Mouse (Mus musculus) right cerebral cortex, postnatal 14 days (tissue): ENCODE measurements around the gene Taf9.

ENCODE experiments used
- DNase-seq: peaks from one replicate; pipeline ENCODE4 v3.0.0; 2022

The Taf9 gene

DNA sequence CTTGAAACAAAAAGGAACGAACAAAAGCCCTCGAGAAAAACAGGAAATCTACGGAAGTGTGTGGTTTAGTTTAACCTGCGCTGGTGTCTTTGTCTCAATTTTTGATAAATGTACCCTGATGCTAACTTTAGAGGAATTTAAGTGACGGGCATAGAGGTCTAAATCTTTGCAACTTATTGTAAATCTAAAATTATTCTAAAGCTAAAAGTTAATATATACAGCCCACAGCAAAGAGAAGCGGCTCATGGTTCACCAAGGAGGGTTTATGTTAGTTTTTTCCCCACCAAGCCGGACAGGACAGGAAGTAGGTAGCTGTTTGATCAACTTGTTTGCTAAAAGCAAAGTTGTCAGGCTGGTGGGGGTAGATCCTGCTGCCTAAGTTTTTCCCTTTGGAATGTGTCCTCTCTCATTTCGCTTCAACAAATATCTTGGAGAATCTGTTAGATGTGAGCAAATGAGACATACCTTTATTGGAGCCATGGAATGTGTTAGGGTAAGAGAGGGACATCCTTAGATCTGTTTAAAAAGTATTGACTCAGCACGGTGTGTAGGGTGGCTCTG is 18.9 kb downstream of the Taf9 start:
- DNase-seq: no peak

- DNase-seq: no peak
These were observed 24.7 kb downstream of the Taf9 start for GRCm38 (mm10) chr13:100675936-100676635.

GRCm38 (mm10) chr13:100681615-100682014 is 30.2 kb downstream of the Taf9 start:
- no peak for DNase-seq

DNA sequence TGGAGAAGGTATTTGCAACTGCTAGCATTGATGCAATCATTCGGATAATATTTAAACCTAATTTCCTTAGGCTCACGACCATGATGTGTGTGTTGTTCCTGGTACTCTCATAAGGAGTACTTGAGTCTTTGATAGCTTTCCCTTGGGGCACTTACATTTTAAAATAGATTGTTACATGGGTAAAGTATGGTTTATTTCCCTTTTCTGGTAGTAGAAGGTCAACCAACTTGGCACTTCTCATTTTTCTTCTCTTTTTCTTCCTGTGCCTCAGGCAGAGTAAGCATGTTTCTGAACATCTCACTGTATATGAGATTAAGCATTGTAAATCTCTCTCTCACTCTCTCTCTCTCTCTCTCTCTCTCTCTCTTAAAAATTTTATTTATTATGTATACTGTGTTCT is 31.5 kb downstream of the Taf9 start:
- no peak for DNase-seq

DNA sequence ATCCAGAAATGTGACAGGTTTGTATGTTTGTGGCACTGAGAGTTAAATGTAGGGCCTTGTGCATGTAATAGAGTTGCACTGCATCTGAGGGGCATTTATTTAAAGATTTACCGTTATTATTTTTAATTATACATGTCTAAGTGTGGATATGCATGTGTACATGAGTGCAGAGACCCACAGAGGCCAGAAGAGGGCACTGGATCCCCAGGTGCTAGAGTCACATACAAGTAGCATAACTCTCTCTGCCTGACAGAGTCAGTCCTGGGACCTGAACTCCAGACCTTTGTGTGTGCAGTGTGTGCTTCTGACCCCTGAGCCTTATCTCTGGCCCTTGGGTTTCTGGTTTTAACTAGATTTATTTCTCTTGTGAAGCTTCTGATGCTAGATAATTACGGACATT is 33.0 kb downstream of the Taf9 start:
- DNase-seq: no peak

GRCm38 (mm10) chr13:100687513-100687912 is 36.1 kb downstream of the Taf9 start:
- DNase-seq: no peak

DNA sequence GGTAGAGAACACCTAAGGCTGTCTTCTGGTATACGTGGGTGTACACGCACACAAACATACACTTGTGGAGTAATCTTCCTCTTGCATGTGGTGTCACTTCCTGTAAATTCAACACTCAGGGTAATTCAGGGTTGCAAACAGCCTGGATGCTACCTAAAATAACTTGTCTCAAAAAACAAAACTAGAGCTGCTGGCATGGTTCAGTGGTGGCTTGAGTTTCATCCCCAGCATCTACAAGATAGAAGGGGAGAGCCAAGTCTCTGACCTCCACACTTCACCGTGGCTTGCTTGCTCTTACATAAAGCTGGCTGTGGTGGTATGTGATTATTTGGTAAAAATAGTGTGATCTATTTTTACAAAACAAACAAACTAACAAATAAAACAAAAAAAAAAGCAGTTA is 46.2 kb downstream of the Taf9 start:
- DNase-seq: no peak

GRCm38 (mm10) chr13:100698866-100699265 is 47.5 kb downstream of the Taf9 start:
- DNase-seq: no peak

- DNase-seq: no peak
These were observed 52.1 kb downstream of the Taf9 start for GRCm38 (mm10) chr13:100703468-100703867.
